8 mouse cellular contexts compared by ENCODE assay signal in the genomic region with DNA sequence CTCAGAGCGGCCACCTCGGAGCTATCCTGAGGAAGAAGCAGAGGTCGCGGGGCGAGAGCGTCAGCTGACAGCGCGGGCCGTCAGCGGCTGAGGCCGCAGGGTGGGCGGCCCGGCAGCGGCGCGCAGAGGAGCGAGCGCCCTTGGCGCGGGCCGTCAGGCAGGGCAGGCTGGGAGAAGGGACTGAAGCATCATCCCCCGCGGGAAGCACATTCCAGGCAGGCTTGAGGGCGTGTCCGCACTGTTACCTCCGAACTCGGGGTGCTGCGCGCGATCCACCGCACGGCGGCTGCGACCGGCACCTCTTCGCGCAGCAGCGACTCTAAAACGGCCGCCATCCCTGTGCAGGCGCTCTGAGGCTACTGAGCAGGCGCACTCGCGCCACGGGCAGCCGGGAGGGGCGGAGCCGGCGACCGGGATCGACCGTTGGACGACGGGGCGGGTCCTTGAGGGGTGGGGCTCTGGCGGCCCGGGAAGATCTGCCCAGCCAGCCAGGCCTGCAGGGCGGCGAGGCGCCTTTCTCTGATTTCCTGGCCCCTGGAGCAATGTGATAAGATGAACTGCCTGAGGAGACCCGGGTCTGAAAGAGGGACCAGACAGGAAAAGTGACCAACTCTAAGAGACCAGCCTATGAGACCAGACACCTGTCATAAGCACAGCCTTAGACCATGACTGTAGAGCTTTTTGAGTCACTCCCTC.
DNase-seq lines count a peak whose midpoint lies in the region; ATAC-seq lines count a peak whose summit lies in the region.

No protein-coding gene starts in this region.

- WGBS in forebrain, embryonic 10.5 days, result under 1% methylated on average over 61 of the region's 61 CpGs
- WGBS in heart, embryonic 16.5 days, result under 1% methylated on average over 60 of the region's 61 CpGs
- WGBS in liver, embryonic 15.5 days (ENCODE audit: insufficient replicate concordance), result under 1% methylated on average over 61 of the region's 61 CpGs
- WGBS in neural tube, embryonic 12.5 days, result under 1% methylated on average over 61 of the region's 61 CpGs

- H3K9ac ChIP-seq in heart, embryonic 16.5 days (ENCODE audit: low read length), result peak overlapping the region; percentile 83
- H3K9ac ChIP-seq in liver, embryonic 15.5 days, result peak overlapping the region; percentile 94
- peak overlapping the region; percentile 95 for H3K9ac ChIP-seq in neural tube, embryonic 12.5 days

- peaks cover 38% of the 10 kb centered on the region for H3K4me1 ChIP-seq in forebrain, embryonic 10.5 days
- peaks cover 27% of the 10 kb centered on the region for H3K4me1 ChIP-seq in heart, embryonic 16.5 days (ENCODE audit: control insufficient read depth, insufficient read depth, low read length)
- H3K4me1 ChIP-seq in liver, embryonic 15.5 days (replicated peaks), result peaks cover 45% of the 10 kb centered on the region
- peaks cover 29% of the 10 kb centered on the region for H3K4me1 ChIP-seq in neural tube, embryonic 12.5 days

- no peaks in the 10 kb centered on the region for H3K9me3 ChIP-seq in forebrain, embryonic 10.5 days
- H3K9me3 ChIP-seq in heart, embryonic 16.5 days (replicated peaks; ENCODE audit: control insufficient read depth, low read length), result no peaks in the 10 kb centered on the region
- no peaks in the 10 kb centered on the region for H3K9me3 ChIP-seq in liver, embryonic 15.5 days (replicated peaks)
- H3K9me3 ChIP-seq in neural tube, embryonic 12.5 days, result no peaks in the 10 kb centered on the region

- peak overlapping the region; percentile 98 for H3K4me2 ChIP-seq in heart, embryonic 16.5 days (ENCODE audit: low read depth, low read length)
- peak overlapping the region; percentile 94 for H3K4me2 ChIP-seq in liver, embryonic 15.5 days
- H3K4me2 ChIP-seq in neural tube, embryonic 12.5 days (replicated peaks), result peak overlapping the region; percentile 99

- no peaks in the 10 kb centered on the region for H3K27me3 ChIP-seq in forebrain, embryonic 10.5 days (ENCODE audit: poor library complexity, severe bottlenecking)
- H3K27me3 ChIP-seq in heart, embryonic 16.5 days (ENCODE audit: control insufficient read depth, insufficient read depth, low read length), result no peaks in the 10 kb centered on the region
- no peaks in the 10 kb centered on the region for H3K27me3 ChIP-seq in liver, embryonic 15.5 days
- H3K27me3 ChIP-seq in neural tube, embryonic 12.5 days (replicated peaks), result no peaks in the 10 kb centered on the region

- DNase-seq in c-Kit-negative CD71-positive TER-119-positive erythroid progenitor cells, embryonic 14.5 days (ENCODE audit: low read depth, low spot score), result peak; percentile 92
- peak; percentile 96 for DNase-seq in forebrain, embryonic 10.5 days (ENCODE audit: extremely low spot score, low spot score)
- peak; percentile 95 to 98 for DNase-seq in kidney, postnatal 36 days
- DNase-seq in telencephalon, adult 2 months (ENCODE audit: low read depth, low spot score), result peak; percentile 76

- peak overlapping the region; percentile 100 for H3K4me3 ChIP-seq in forebrain, embryonic 10.5 days
- H3K4me3 ChIP-seq in heart, embryonic 16.5 days (ENCODE audit: low read length), result peak overlapping the region; percentile 97
- peak overlapping the region; percentile 94 for H3K4me3 ChIP-seq in liver, embryonic 15.5 days (replicated peaks)
- peak overlapping the region; percentile 99 for H3K4me3 ChIP-seq in neural tube, embryonic 12.5 days

- peak overlapping the region; percentile 93 for H3K27ac ChIP-seq in forebrain, embryonic 10.5 days
- peak overlapping the region; percentile 96 for H3K27ac ChIP-seq in heart, embryonic 16.5 days (ENCODE audit: low read length)
- H3K27ac ChIP-seq in liver, embryonic 15.5 days (replicated peaks), result peak overlapping the region; percentile 95
- H3K27ac ChIP-seq in neural tube, embryonic 12.5 days, result peak overlapping the region; percentile 82

- peak; percentile 96 for ATAC-seq in CD4-positive, CD25-positive, alpha-beta regulatory T cell, adult 4 months
- ATAC-seq in heart, embryonic 16.5 days (replicated peaks; ENCODE audit: extremely low read depth, insufficient read depth, low FRiP score), result peak; percentile 96
- ATAC-seq in liver, embryonic 15.5 days (ENCODE audit: insufficient read depth), result peak; percentile 97
- peak; percentile 97 for ATAC-seq in neural tube, embryonic 12.5 days (ENCODE audit: low FRiP score, low read depth)

- peaks cover 28% of the 10 kb centered on the region for H3K36me3 ChIP-seq in forebrain, embryonic 10.5 days (replicated peaks)
- peaks cover 23% of the 10 kb centered on the region for H3K36me3 ChIP-seq in heart, embryonic 16.5 days (ENCODE audit: control insufficient read depth, insufficient read depth)
- H3K36me3 ChIP-seq in liver, embryonic 15.5 days (replicated peaks), result peaks cover 34% of the 10 kb centered on the region
- H3K36me3 ChIP-seq in neural tube, embryonic 12.5 days, result peaks cover 23% of the 10 kb centered on the region

Comparison
In these comparisons a context has a peak if more than half of its experiments do, and no peak if none do; other contexts are left out.
1. Peak in every context shown above with its lines: DNase-seq, ATAC-seq, H3K4me3 ChIP-seq and H3K27ac ChIP-seq.